Mouse (Mus musculus): ENCODE results near the gene Igf1r. TPM values are rescaled to one million over a fixed set of nuclear protein-coding genes. Genes with fewer than 3 reads are reported as not detected.

Igf1r gene
- polyA plus RNA-seq, 1 experiment, result 2.6 TPM

- no peaks in the 10 kb centered on the region for H3K4me1 ChIP-seq (ENCODE audit: control insufficient read depth, insufficient read depth, insufficient read length, low read length)
- peaks cover 7% of the 10 kb centered on the region for H3K36me3 ChIP-seq (ENCODE audit: control insufficient read depth, insufficient read depth, low read length)
- H3K4me3 ChIP-seq (ENCODE audit: low read depth, low read length), result no peak overlapping the region
- WGBS, result 67% methylated on average over 6 of the region's 6 CpGs
- no peak overlapping the region for H3K27ac ChIP-seq (ENCODE audit: insufficient read depth, low read depth, low read length)
- TF ChIP-seq POLR2A (IDR thresholded peaks at IDR 0.05; ENCODE audit: low read depth, low read length) (no peak), CTCF (IDR thresholded peaks at IDR 0.05; ENCODE audit: extremely low read depth, insufficient read length, insufficient replicate concordance, low read depth, low read length) (no peak)
- H3K27me3 ChIP-seq (ENCODE audit: control insufficient read depth, insufficient read depth, low read length), result no peaks in the 10 kb centered on the region
Measured at GRCm38 (mm10) chr7:68189211-68189610, 236.6 kb downstream of the Igf1r start.

GRCm38 (mm10) chr7:68189691-68190456, 237.2 kb downstream of the Igf1r start:
- WGBS, result 86% methylated on average over 13 of the region's 13 CpGs
- H3K27me3 ChIP-seq (ENCODE audit: control insufficient read depth, insufficient read depth, low read length), result no peaks in the 10 kb centered on the region
- H3K36me3 ChIP-seq (ENCODE audit: control insufficient read depth, insufficient read depth, low read length), result peaks cover 11% of the 10 kb centered on the region
- no peaks in the 10 kb centered on the region for H3K4me1 ChIP-seq (ENCODE audit: control insufficient read depth, insufficient read depth, insufficient read length, low read length)
- TF ChIP-seq POLR2A (IDR thresholded peaks at IDR 0.05; ENCODE audit: low read depth, low read length), result no peak
- TF ChIP-seq CTCF (IDR thresholded peaks at IDR 0.05; ENCODE audit: extremely low read depth, insufficient read length, insufficient replicate concordance, low read depth, low read length), result no peak
- no peak overlapping the region for H3K4me3 ChIP-seq (ENCODE audit: low read depth, low read length)
- no peak overlapping the region for H3K27ac ChIP-seq (ENCODE audit: insufficient read depth, low read depth, low read length)

GRCm38 (mm10) chr7:68193958-68194695, 241.5 kb downstream of the Igf1r start:
- peaks cover 11% of the 10 kb centered on the region for H3K36me3 ChIP-seq (ENCODE audit: control insufficient read depth, insufficient read depth, low read length)
- H3K27me3 ChIP-seq (ENCODE audit: control insufficient read depth, insufficient read depth, low read length), result no peaks in the 10 kb centered on the region
- WGBS, result 80% methylated on average over 15 of the region's 15 CpGs
- H3K4me3 ChIP-seq (ENCODE audit: low read depth, low read length), result no peak overlapping the region
- no peak overlapping the region for H3K27ac ChIP-seq (ENCODE audit: insufficient read depth, low read depth, low read length)
- H3K4me1 ChIP-seq (ENCODE audit: control insufficient read depth, insufficient read depth, insufficient read length, low read length), result no peaks in the 10 kb centered on the region
- TF ChIP-seq CTCF (IDR thresholded peaks at IDR 0.05; ENCODE audit: extremely low read depth, insufficient read length, insufficient replicate concordance, low read depth, low read length) (no peak), POLR2A (IDR thresholded peaks at IDR 0.05; ENCODE audit: low read depth, low read length) (no peak)

GRCm38 (mm10) chr7:68199609-68200008, 247.0 kb downstream of the Igf1r start:
- Histone ChIP-seq H3K27ac (ENCODE audit: insufficient read depth, low read depth, low read length) (no peak overlapping the region), H3K27me3 (ENCODE audit: control insufficient read depth, insufficient read depth, low read length) (no peaks in the 10 kb centered on the region), H3K36me3 (ENCODE audit: control insufficient read depth, insufficient read depth, low read length) (peaks cover 7% of the 10 kb centered on the region), H3K4me3 (ENCODE audit: low read depth, low read length) (no peak overlapping the region), H3K4me1 (ENCODE audit: control insufficient read depth, insufficient read depth, insufficient read length, low read length) (no peaks in the 10 kb centered on the region)
- 97% methylated on average over 7 of the region's 7 CpGs for WGBS
- TF ChIP-seq CTCF (IDR thresholded peaks at IDR 0.05; ENCODE audit: extremely low read depth, insufficient read length, insufficient replicate concordance, low read depth, low read length), result no peak
- TF ChIP-seq POLR2A (IDR thresholded peaks at IDR 0.05; ENCODE audit: low read depth, low read length), result no peak

GRCm38 (mm10) chr7:68205776-68206427, 253.3 kb downstream of the Igf1r start:
- H3K36me3 ChIP-seq (ENCODE audit: control insufficient read depth, insufficient read depth, low read length), result peaks cover 3% of the 10 kb centered on the region
- no peak overlapping the region for H3K27ac ChIP-seq (ENCODE audit: insufficient read depth, low read depth, low read length)
- 92% methylated on average over 8 of the region's 8 CpGs for WGBS
- no peaks in the 10 kb centered on the region for H3K4me1 ChIP-seq (ENCODE audit: control insufficient read depth, insufficient read depth, insufficient read length, low read length)
- TF ChIP-seq CTCF (IDR thresholded peaks at IDR 0.05; ENCODE audit: extremely low read depth, insufficient read length, insufficient replicate concordance, low read depth, low read length), result no peak
- no peak for TF ChIP-seq POLR2A (IDR thresholded peaks at IDR 0.05; ENCODE audit: low read depth, low read length)
- H3K27me3 ChIP-seq (ENCODE audit: control insufficient read depth, insufficient read depth, low read length), result no peaks in the 10 kb centered on the region
- H3K4me3 ChIP-seq (ENCODE audit: low read depth, low read length), result no peak overlapping the region

GRCm38 (mm10) chr7:68209039-68209438, 256.4 kb downstream of the Igf1r start:
- Histone ChIP-seq H3K4me3 (ENCODE audit: low read depth, low read length) (no peak overlapping the region), H3K27ac (ENCODE audit: insufficient read depth, low read depth, low read length) (no peak overlapping the region), H3K36me3 (ENCODE audit: control insufficient read depth, insufficient read depth, low read length) (no peaks in the 10 kb centered on the region; the same call in none of the 2 replicates), H3K27me3 (ENCODE audit: control insufficient read depth, insufficient read depth, low read length) (no peaks in the 10 kb centered on the region), H3K4me1 (ENCODE audit: control insufficient read depth, insufficient read depth, insufficient read length, low read length) (no peaks in the 10 kb centered on the region)
- TF ChIP-seq CTCF (IDR thresholded peaks at IDR 0.05; ENCODE audit: extremely low read depth, insufficient read length, insufficient replicate concordance, low read depth, low read length) (no peak), POLR2A (IDR thresholded peaks at IDR 0.05; ENCODE audit: low read depth, low read length) (no peak)
- 87% methylated on average over 6 of the region's 6 CpGs for WGBS

GRCm38 (mm10) chr7:68210417-68210816, 257.8 kb downstream of the Igf1r start:
- 68% methylated on average over 4 of the region's 4 CpGs for WGBS

More at GRCm38 (mm10) chr7:68210417-68210816, 257.8 kb downstream of the Igf1r start:
- Histone ChIP-seq H3K4me1 (ENCODE audit: control insufficient read depth, insufficient read depth, insufficient read length, low read length) (no peaks in the 10 kb centered on the region), H3K27me3 (ENCODE audit: control insufficient read depth, insufficient read depth, low read length) (no peaks in the 10 kb centered on the region), H3K4me3 (ENCODE audit: low read depth, low read length) (no peak overlapping the region), H3K36me3 (ENCODE audit: control insufficient read depth, insufficient read depth, low read length) (no peaks in the 10 kb centered on the region; the same call in none of the 2 replicates), H3K27ac (ENCODE audit: insufficient read depth, low read depth, low read length) (no peak overlapping the region)
- TF ChIP-seq POLR2A (IDR thresholded peaks at IDR 0.05; ENCODE audit: low read depth, low read length), result no peak
- TF ChIP-seq CTCF (IDR thresholded peaks at IDR 0.05; ENCODE audit: extremely low read depth, insufficient read length, insufficient replicate concordance, low read depth, low read length), result no peak

Measured in small intestine, adult 2 months (tissue).